9 mouse cellular contexts compared by ENCODE assay signal in the genomic region with DNA sequence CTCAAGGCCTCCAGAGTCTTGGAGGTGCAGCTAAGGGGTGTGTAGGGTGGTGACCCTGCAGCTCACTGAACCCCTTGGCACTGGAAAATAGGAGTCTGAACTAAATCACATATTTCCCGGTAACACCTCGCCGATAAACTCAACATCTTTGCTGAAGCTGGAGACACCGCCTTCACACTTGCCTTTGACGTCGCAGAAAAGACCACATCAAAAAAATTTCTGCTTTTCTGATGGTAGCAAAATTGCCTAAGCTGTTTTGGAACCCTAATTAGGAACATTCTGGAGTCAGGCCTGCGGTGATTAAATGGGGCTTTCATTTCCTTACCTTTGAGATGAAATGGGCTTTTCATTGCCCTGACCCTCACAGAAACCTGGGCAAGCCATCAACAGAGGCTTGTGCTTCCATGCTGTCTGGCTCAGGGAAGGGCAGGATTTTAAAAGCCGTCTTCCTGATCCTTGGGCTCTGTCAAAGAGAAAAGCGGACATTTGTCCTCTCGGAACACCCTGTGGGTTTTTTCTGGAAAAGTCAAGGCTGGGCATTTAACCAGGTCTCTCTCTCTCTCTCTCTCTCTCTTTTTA.
DNase-seq lines count a peak whose midpoint lies in the region; ATAC-seq and TF ChIP-seq lines count a peak whose summit lies in the region.
"Had no signal": no experiment of that assay in that cellular context is flagged by ENCODE, and none has a peak within 500 bp of the region (broad histone marks: within the 10 kb centered on the region; RNA-seq: fewer than 3 reads in every experiment).

No protein-coding gene starts in this region.

- TF ChIP-seq POLR2A in kidney, adult 2 months (IDR thresholded peaks at IDR 0.05; ENCODE audit: low read depth, low read length), result no peak
- TF ChIP-seq POLR2A in limb, embryonic 14.5 days (IDR thresholded peaks at IDR 0.05; ENCODE audit: borderline replicate concordance, extremely low read depth, insufficient read depth, insufficient read length), result no peak

- H3K9ac ChIP-seq in embryonic facial prominence, embryonic 11.5 days (replicated peaks; ENCODE audit: low read length), result no peak overlapping the region
- no peak overlapping the region for H3K9ac ChIP-seq in limb, embryonic 14.5 days (ENCODE audit: low read depth, low read length, severe bottlenecking)

- H3K4me1 ChIP-seq in kidney, adult 2 months (ENCODE audit: control insufficient read depth, insufficient read depth, low read length), result peaks cover 32% of the 10 kb centered on the region
- peaks cover 9% of the 10 kb centered on the region for H3K4me1 ChIP-seq in embryonic facial prominence, embryonic 11.5 days (ENCODE audit: control insufficient read depth, insufficient read depth, low read length)
- peaks cover 83% of the 10 kb centered on the region for H3K4me1 ChIP-seq in limb, embryonic 14.5 days (ENCODE audit: control insufficient read depth, insufficient read depth, low read length)

- 0 out of 2 replicates have a peak overlapping the region, but pooled peaks have one; percentile 10 for H3K4me2 ChIP-seq in embryonic facial prominence, embryonic 11.5 days (ENCODE audit: low read depth, low read length)
- no peak overlapping the region; the same call in 1 of the 2 replicates for H3K4me2 ChIP-seq in limb, embryonic 14.5 days (replicated peaks; ENCODE audit: low read depth, low read length, severe bottlenecking)

- no peak for TF ChIP-seq CTCF in kidney, adult 2 months (conservative IDR thresholded peaks at IDR 0.05; ENCODE audit: insufficient read depth, insufficient read length, low read depth, low read length)

- no peaks in the 10 kb centered on the region for H3K36me3 ChIP-seq in kidney, adult 2 months (ENCODE audit: control insufficient read depth, insufficient read depth, low read length)
- no peaks in the 10 kb centered on the region; the same call in 1 of the 2 replicates for H3K36me3 ChIP-seq in embryonic facial prominence, embryonic 11.5 days (replicated peaks; ENCODE audit: control insufficient read depth, insufficient read depth, low read depth, low read length)
- peaks cover 5% of the 10 kb centered on the region for H3K36me3 ChIP-seq in limb, embryonic 14.5 days (ENCODE audit: control insufficient read depth, insufficient read depth, low read length)

- no peaks in the 10 kb centered on the region for H3K9me3 ChIP-seq in embryonic facial prominence, embryonic 11.5 days (replicated peaks; ENCODE audit: control insufficient read depth, low read length)
- H3K9me3 ChIP-seq in limb, embryonic 14.5 days (ENCODE audit: control insufficient read depth, low read length), result no peaks in the 10 kb centered on the region

- H3K27me3 ChIP-seq in kidney, adult 2 months (replicated peaks; ENCODE audit: control insufficient read depth, insufficient read depth, low read length), result no peaks in the 10 kb centered on the region
- H3K27me3 ChIP-seq in embryonic facial prominence, embryonic 11.5 days (ENCODE audit: control insufficient read depth, insufficient read depth, low read length), result no peaks in the 10 kb centered on the region
- no peaks in the 10 kb centered on the region for H3K27me3 ChIP-seq in limb, embryonic 14.5 days (ENCODE audit: control insufficient read depth, insufficient read depth, low read length)

- DNase-seq in CD4-positive, CD25-positive, alpha-beta regulatory T cell, adult 2 months (ENCODE audit: low read depth, low spot score), result peak; percentile 42
- DNase-seq in kidney, adult 2 months, result no peak
- DNase-seq in kidney, adult 8-10 months, result no peak
- no peak for DNase-seq in embryonic facial prominence, embryonic 11.5 days (ENCODE audit: low spot score)
- peak; percentile 34 for DNase-seq in limb, embryonic 14.5 days (ENCODE audit: low spot score)
- DNase-seq in thymus, postnatal 25 days, result no peak
- DNase-seq in right cerebral cortex, postnatal 25 days, result no peak
- DNase-seq: thymus, postnatal 14 days had no signal

- no peak for ATAC-seq in CD4-positive, CD25-positive, alpha-beta regulatory T cell, adult 4 months
- no peak for ATAC-seq in embryonic facial prominence, embryonic 11.5 days (replicated peaks; ENCODE audit: insufficient number of reproducible peaks, low FRiP score, low TSS enrichment, low read depth)
- ATAC-seq in limb, embryonic 14.5 days (ENCODE audit: low FRiP score, low read depth), result no peak

- H3K27ac ChIP-seq in kidney, adult 2 months (ENCODE audit: insufficient read depth, low read depth, low read length), result peak overlapping the region; percentile 61
- H3K27ac ChIP-seq in embryonic facial prominence, embryonic 11.5 days (replicated peaks; ENCODE audit: low read depth, low read length), result peak overlapping the region; percentile 64
- H3K27ac ChIP-seq in limb, embryonic 14.5 days (replicated peaks; ENCODE audit: low read depth, low read length), result peak overlapping the region; percentile 77

- WGBS in kidney, adult 2 months, result 69% methylated on average over 10 of the region's 10 CpGs
- WGBS in embryonic facial prominence, embryonic 11.5 days, result 52% methylated on average over 10 of the region's 10 CpGs
- 15% methylated on average over 10 of the region's 10 CpGs for WGBS in limb, embryonic 14.5 days

- H3K4me3 ChIP-seq in kidney, adult 2 months (ENCODE audit: insufficient read depth, low read depth, low read length), result no peak overlapping the region
- H3K4me3 ChIP-seq in embryonic facial prominence, embryonic 11.5 days (ENCODE audit: low read depth, low read length), result no peak overlapping the region
- no peak overlapping the region for H3K4me3 ChIP-seq in limb, embryonic 14.5 days (replicated peaks; ENCODE audit: low read length)

Comparison
In these comparisons a context has a peak if more than half of its experiments do, and no peak if none do; other contexts are left out.
1. DNase-seq: peak in CD4-positive, CD25-positive, alpha-beta regulatory T cell, adult 2 months (single experiment) and limb, embryonic 14.5 days (single experiment); none in kidney, adult 2 months (single experiment), kidney, adult 8-10 months (0 of 2), embryonic facial prominence, embryonic 11.5 days (single experiment), thymus, postnatal 25 days (single experiment) and right cerebral cortex, postnatal 25 days (single experiment).
2. Peak in every context shown above with its lines, with median percentiles within 50 percentile points of each other: H3K27ac ChIP-seq.